Mouse (Mus musculus) layer of hippocampus, postnatal 14 days (tissue): ENCODE results near the gene Car14. TPM values are rescaled to one million over a fixed set of nuclear protein-coding genes. Genes with fewer than 3 reads are reported as not detected.
"Not testable (repeated sequence)": the region's sequence is repeated elsewhere in the genome, so short reads cannot be mapped to it uniquely, and the experiment has no call there.

Source experiments
- DNase-seq, 2 experiments: peaks; one replicate each; pipeline ENCODE4 v3.0.0; 2021 to 2022; ENCODE audit warnings: low spot score in 2 of 2, mixed read lengths in 1 of 2
- total RNA-seq, 2 experiments: library from RNA; stranded (reverse); gene quantifications; 2 replicates each; pipeline ENCODE4 v1.2.3; 2021

Car14 gene
- total RNA-seq, 2 experiments from 2014 or later, result 6.8 to 11.9 TPM

DNA sequence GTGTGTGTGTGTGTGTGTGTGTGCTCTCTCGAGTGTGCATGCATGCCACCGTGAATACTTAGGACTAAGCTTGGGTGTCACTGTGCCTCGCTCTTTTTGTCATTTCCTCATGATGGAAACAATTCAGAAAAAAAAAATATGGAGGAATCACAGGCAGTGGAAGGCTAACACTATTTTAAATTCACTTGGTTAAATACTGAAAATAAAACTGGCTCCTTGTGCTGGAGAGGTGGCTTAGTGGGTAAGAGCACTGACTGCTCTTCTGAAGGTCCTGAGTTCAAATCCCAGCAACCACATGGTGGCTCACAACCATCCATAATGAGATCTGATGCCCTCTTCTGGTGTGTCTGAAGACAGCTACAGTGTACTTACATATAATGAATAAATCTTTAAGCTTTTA, 46.2 kb downstream of the Car14 start:
- DNase-seq, result not testable (repeated sequence)

DNA sequence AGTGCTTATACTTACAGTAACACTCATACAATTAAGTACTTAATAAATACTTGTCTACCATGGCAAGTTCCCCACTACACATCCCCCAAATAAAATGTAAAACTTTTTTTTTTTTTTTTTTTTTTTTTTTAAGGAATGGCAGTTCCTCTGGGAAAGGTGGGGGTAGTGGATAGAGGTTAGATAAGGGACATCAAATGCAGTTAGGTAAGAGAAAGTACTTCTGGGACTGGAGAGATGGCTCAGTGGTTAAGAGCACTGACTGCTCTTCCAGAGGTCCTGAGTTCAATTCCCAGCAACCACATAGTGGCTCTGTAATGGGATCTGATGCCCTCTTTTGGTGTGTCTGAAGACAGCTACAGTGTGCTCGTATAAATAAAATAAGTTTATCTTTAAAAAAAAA, 47.4 kb downstream of the Car14 start:
- not testable (repeated sequence) for DNase-seq

DNA sequence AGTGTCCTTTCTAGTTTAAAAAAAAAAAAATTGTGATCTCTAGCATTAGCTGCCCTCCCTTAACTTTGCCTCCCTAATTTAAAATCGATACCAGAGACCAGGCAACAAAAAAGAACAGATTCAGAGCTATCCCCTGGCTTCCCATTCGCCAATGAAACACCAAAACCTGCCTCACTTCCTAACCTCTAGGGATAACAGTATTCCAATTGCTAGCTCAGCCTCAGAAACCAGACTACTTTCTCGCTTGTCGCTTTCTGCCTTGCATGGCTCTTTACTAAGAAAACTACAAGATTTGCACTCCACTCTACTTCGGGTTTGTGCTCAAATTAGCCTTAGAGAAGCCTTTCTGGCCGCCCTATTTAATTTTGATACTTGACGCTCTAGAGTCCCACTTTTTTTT, 48.4 kb downstream of the Car14 start:
- DNase-seq, result no peak

DNA sequence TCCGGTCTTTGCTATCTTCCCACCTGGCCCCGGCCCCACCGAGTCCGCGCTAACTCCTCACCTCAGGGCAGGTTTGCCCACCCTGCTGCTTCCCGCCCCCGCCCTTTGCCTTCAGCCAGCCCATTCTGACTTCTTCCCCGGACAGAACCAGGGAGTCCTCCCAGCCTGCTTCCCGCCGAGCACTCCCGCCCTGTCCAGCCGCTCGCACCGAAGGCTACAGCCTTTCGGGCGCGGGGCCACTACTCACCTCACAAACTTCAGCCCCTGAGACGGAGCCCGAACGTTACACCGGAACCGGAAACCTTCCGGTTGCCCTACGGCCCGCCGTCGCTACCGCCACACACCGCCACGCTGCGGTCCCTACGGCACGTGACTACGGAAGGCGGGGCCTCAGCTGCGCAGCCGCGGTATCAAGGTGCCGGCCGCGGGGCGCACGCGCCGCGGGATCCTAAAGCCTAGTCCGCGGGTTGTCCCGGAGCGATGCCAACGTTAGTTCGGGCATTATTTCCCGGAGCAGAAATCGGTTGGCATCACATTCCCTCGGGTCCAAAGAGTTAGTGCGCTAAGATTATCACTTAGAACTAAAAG, 48.9 kb downstream of the Car14 start, which contains the start of gene Prpf3:
TSS of gene Prpf3 (minus strand) at position 384 of the 588 bp plus-strand sequence.
- DNase-seq, result peak; percentile 89 to 95

DNA sequence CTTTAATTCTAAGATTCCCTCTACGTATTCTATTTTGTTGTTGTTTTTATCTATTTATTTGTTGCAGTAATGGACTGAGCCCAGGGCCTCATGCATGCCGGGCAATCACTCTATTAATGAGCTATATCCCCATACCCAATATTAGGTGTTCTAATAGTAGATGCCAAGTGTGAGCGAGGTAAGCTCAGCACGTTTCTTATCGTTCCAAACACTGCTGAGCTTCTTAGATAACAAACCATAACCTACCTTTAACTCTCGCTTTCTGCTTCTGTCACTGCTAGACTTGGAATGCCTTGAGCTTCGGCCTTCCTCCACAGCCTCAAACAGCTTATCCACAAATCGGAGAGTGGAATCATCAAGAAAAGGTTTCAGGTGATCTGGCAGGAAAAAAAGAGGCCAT, 53.2 kb downstream of the Car14 start:
- DNase-seq, result no peak

DNA sequence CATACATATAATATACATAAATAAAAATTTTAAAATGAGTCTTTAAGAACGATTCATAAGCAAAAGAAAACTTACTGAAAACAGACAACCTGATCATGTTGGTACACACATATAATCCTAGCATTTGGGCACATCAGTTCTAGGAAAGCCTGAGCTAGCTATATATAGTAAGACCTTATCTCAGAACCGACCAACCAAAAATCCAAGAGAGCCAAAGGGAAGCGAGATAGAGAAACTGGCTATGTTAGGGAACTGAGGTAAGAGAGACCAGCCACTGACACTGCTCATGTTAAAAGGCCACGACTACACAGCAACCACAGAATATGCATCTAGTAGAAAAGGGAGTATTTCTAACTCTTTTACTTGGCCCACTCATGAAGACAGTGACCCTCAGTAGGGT, 53.9 kb downstream of the Car14 start:
- no peak for DNase-seq

Other genes starting within 250 kb of the Car14 start
- 10 to 100 TPM; 64.6 to 65.1 TPM for gene Mcl1, start 245.9 kb downstream of the Car14 start, total RNA-seq
- 1 to 10 TPM; 3.0 to 4.1 TPM for gene Adamtsl4, start 216.8 kb downstream of the Car14 start, total RNA-seq
- 10 to 100 TPM; 12.2 to 13.7 TPM for gene Ecm1, start 165.1 kb downstream of the Car14 start, total RNA-seq
- 10 to 100 TPM; 39.9 to 40.0 TPM for gene Tars2, start 144.5 kb downstream of the Car14 start, total RNA-seq
- gene Rprd2, start 85.8 kb downstream of the Car14 start, total RNA-seq, result 10 to 100 TPM; 60.4 to 63.5 TPM
- 10 to 100 TPM; 28.8 to 30.7 TPM for gene Prpf3, start 48.8 kb downstream of the Car14 start, total RNA-seq
- 100 to 1,000 TPM; 134 to 162 TPM for gene Mrps21, start 33.2 kb downstream of the Car14 start, total RNA-seq
- 10 to 100 TPM; 10.1 to 10.9 TPM for gene Ciart, start 22.4 kb downstream of the Car14 start, total RNA-seq
- 1 to 10 TPM; 6.4 to 9.6 TPM for gene BC028528, start 12.7 kb downstream of the Car14 start, total RNA-seq
- 10 to 100 TPM; 76.1 to 83.5 TPM for gene Aph1a, start 10.7 kb downstream of the Car14 start, total RNA-seq
- 100 to 1,000 TPM; 101 TPM for gene Anp32e, start 24.6 kb upstream of the Car14 start, total RNA-seq
- 10 to 100 TPM; 43.7 to 44.5 TPM for gene Plekho1, start 91.3 kb upstream of the Car14 start, total RNA-seq
- gene Vps45, start 153.8 kb upstream of the Car14 start, total RNA-seq, result 10 to 100 TPM; 41.1 to 47.8 TPM
- gene Otud7b, start 199.8 kb upstream of the Car14 start, total RNA-seq, result 10 to 100 TPM; 27.4 to 31.0 TPM